Mouse (Mus musculus): ENCODE results near the gene Lrrc28.

DNA sequence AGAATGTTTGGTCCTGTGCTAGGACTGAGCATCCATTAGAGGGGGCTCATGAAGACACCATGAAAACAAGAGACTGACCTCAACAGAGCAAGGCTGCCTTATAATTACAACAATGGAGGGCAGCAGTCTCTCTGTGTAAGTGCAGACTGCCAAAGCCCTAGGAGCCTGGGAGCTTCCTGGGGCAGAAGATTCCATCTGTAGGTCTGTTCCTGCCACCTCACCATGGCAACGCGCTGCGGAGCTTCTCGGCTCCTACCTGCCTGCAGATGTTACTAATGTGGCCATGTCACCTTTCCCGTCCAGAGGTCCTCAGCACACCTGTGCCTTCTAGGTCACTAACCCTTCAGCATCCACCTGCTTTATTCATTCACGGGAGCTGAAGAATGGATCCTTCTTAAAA, 52.4 kb downstream of the Lrrc28 start:
- TF ChIP-seq CTCF (IDR thresholded peaks at IDR 0.05 in 2 of 3, conservative IDR thresholded peaks at IDR 0.05 in 1 of 3; ENCODE audit: control insufficient read depth in 1 of 3, insufficient read depth in 1 of 3, low read depth in 2 of 3, low read length in 3 of 3, poor library complexity in 1 of 3, severe bottlenecking in 1 of 3) (no peak), ZNF384 (IDR thresholded peaks at IDR 0.05; ENCODE audit: low read depth, low read length) (no peak), RAD21 (IDR thresholded peaks at IDR 0.05; ENCODE audit: low read depth, low read length) (no peak), MXI1 (IDR thresholded peaks at IDR 0.05; ENCODE audit: low read depth, low read length) (no peak), CHD1 (IDR thresholded peaks at IDR 0.05; ENCODE audit: low read depth, low read length) (no peak), EP300 (IDR thresholded peaks at IDR 0.05; ENCODE audit: low read depth in 1 of 2, low read length in 2 of 2) (no peak), NELFE (IDR thresholded peaks at IDR 0.05; ENCODE audit: low read depth, low read length) (no peak), POLR2A (IDR thresholded peaks at IDR 0.05; ENCODE audit: control insufficient read depth in 1 of 2, insufficient read depth in 1 of 2, low read depth in 1 of 2, low read length in 2 of 2, poor library complexity in 1 of 2) (no peak), MAFK (IDR thresholded peaks at IDR 0.05; ENCODE audit: borderline replicate concordance, low read depth, low read length) (no peak)
